Mouse (Mus musculus): ENCODE data around the gene Tmprss9.

Tmprss9 gene

DNA sequence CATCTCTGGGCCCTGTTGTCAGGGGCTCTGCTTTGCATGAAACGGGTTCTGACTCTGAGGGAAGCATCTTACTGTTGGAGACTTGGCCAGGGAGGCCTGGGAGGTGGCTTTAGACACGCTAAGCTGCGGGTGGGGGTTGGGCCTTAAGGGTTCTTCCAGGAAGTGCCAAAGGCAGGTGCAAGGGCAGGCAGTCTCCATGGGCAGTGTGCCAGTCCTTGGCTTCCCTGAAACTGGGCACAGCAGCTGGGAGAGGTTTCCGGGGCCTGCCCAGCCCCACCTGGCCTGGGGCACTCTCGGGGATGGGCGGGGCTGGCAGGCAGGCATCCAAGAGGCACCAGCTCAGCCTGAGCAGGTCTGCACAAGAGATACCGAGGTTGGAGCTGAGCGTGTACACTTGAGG lies 66.0 kb downstream of the Tmprss9 start:
- 45% methylated on average over 8 of the region's 8 CpGs for WGBS

DNA sequence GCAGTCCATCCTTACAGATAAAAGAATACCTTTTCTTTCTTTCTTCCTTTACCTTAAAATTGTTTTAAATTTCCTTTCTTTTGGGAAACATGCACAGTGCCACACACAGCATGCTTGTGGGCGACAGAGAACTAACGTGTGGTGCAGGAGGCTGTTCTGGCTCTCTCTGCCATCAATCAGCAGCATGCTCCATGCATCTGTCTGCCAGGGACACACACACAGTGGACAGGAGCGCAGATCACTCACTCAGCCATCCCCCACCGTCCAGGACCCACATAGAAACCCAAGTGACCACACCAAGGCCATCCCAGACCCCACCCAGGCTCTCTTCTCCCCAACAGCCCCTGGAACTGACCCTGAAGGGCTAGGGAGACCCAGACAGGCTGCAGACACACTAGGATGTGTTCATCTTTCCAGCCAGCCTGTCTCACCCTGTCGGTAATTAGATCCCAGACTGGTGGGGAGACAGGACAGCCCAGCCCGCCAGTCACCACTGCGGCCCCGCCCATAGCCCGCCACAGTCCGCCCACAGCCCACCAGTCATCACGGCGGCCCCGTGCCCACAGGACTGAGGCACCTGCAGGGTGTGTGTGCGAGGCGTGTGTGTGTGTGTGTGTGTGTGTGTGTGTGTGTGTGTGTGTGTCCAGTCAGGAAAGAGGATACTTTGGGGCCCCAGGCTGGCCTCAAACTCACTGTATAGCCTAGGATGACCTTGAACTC lies 67.3 kb downstream of the Tmprss9 start:
- WGBS: 26% methylated on average over 15 of the region's 15 CpGs

DNA sequence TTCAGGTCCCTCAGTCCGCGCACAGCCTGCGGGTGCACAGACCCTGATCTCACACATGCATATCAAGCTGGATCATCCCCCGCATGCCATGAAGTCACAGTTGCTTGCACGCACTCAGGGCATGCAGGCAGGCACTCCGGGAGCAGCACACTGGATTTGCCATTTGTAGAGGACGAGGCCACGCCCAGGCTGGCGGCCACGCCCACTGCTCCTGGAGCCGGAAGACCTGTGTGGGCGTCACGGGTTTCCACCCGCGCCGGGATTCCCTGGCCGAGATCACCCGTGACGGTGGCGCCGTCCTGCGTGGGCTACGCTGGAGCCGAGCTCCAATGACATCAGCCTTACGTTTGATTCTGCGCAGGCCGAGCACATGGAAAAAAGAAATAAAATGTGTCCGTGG lies 68.0 kb downstream of the Tmprss9 start:
- WGBS: 2% methylated on average over 28 of the region's 28 CpGs

DNA sequence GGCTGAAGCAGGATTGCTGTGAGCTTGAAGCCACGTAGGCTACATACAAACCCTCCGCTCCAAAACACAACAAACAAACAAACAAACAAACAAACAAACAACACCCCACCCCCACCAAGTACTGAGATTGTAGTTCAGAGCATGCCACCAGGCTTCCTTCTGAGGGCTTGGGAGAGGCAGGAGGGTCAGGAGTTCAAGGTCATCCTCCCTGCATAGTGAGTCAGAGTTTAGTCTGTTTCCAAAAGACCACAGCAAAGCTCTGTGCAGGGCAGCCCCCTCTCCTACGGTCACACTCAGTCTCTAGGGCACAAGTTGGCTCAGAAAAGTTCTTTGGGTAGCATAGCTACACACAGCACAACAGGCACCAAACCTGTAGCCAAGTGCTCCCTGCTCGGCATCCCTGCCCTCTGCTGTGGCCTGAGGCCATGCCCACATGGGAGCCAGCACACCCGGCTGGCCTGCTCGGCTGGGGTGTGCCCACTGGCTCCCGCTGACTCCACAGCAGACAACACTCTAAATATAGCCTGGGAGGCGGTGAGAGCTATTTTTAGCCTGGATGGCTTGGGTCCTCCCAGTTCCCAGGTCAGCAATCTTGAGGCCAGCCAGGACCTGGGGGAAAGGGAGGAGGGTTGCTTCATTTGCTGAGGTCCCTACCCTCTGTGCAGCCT lies 68.8 kb downstream of the Tmprss9 start:
- WGBS: 19% methylated on average over 8 of the region's 8 CpGs

DNA sequence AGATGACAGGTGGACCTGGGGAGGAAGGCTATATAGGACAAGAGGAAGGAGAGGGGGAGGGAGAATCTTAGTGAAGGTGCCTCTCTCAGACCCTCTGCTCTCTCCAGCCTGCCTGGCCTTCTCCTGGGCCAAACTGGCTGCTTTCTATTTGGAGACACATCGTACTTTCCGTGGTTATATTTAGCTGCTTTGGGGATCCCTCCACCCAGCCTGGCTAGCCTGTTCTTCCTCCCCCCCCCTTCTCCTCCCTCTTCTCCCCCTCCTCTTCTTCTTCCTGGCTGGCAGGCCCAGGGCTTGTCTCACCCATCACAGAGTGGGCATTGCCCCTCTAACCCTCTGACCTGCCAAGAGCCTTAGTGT lies 69.3 kb downstream of the Tmprss9 start:
- 6% methylated on average over 2 of the region's 2 CpGs for WGBS

DNA sequence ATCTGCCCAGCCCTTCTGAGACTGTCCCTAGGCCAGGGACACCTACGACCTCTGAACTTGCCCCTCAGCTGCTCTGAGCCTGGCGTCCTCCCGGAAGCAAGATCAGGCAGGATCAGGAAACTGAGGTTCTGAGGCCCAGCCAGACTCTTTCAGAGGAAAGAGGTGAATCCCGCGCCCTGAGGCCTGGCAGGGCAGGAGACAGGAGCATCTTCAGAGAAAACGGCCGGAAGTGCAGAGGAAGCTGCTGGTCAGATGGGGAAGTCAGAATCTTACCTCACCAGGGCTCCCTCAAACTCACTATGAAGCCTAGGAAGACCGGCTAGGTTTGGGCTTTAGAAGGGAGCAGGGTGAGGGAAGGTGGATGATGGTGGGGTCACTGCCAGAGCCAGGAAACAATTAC lies 71.3 kb downstream of the Tmprss9 start:
- 79% methylated on average over 8 of the region's 8 CpGs for WGBS

DNA sequence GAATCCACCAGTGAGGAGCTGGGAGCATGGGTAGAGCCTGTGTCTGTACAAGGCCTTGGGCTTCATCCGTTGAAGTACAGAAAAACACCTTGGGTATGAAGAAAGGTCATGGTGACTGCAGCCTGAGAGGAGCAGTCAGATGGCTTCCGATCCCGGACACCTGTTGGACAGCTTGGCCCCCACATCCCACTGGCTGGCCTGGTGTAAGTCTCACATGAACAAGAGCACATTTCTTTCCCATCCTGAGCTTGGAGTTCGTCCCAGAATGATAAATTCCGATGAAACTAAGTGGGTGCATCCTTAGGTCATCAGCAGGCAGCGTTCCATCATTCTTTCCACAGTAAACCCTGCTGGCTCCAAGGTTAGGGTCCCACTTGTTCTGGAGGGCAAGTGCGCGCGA lies 72.1 kb downstream of the Tmprss9 start:
- WGBS: 67% methylated on average over 9 of the region's 9 CpGs

DNA sequence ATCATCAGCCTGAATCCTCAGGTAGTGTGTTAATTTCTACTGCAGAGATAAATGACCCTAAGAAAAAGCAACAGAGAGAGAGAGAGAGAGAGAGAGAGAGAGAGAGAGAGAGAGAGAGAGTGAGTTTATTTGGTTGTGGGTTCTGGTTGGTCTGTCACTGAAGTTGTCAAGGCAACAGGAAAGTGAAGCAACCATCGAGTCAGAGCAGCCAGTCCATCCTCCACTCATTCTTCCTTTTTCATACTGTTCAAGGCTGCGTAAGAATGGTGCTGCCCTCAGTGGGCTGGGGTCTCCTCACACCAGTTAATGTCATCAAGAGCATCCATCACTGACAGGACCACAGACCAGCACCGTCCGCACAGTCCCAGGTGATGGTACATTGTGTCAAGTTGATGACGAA lies 72.6 kb downstream of the Tmprss9 start:
- 81% methylated on average over 5 of the region's 5 CpGs for WGBS

DNA sequence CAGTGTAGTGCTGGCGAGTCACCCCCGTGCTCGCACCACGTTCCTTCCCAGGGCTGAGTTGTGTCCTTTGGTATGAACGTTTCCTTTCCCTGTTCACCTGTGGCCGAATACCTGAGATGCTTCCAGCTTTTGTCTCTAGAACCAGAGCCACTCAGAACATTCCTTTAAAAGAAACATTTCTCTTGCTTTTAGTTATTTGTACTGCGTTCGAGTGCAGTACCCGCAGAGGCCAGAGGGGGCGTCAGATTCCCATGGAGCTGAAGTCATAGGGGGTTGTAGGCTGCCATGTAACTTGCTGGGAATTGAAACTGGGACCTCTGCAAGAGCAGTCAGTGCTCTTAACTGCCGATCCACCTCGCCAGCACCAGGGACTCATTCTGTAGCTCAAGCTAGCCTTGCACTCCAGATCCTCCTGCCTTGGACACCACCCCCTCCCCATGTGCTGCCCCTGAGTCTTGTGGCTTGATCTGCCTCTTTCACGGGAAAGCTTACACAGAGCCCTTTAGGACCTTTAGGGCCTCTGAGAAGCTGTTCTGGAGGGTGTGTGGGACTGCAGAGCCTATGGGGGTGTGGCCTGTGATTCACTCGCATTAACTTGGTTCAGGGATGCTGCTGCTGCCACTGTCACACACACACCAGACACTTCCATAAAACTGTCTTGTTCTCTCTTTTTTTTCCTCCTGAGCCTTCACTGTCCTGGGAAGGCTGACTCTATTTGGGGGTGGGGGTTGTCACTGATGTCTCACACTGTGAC lies 75.2 kb downstream of the Tmprss9 start:
- WGBS: 68% methylated on average over 14 of the region's 14 CpGs

DNA sequence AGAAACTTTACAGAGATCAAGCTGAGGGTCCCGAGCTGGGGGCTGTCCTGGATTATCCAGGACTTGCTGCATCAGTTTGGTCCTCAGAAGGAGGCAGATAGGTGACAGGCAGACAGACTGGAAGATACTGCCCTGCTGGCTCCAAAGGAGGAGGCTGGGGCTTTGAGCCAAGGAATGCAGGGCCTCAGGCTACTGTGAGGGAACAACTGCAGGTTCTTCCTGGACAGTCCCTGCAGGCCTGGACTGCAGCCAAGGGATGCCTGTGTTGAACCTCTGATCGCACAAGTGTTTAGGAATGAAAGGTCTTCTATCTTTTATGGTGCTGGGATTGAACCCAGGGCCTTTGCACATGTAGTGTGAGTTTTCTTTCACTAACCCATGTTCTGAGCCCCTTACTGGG lies 76.2 kb downstream of the Tmprss9 start:
- WGBS: 46% methylated on average over 2 of the region's 2 CpGs

DNA sequence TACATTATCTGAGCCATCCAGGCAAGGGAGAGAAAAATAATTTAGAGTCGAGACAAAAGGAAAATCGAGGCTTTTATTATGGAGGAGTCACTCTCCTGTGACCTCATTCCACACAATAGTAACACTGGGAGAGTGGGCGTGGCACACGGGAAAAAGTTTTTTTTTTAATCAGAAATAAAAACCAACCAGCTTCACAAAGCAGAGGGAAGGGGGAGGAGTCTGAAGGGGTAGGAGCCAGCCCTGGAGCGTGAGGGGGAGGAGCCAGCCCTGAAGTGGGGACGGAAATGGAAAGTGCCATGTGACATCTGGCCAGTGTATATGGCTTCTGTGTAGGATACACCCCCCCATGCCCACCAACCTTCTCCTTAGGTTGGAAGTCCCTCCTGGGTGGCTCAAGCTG lies 76.9 kb downstream of the Tmprss9 start:
- WGBS: 37% methylated on average over 6 of the region's 6 CpGs

DNA sequence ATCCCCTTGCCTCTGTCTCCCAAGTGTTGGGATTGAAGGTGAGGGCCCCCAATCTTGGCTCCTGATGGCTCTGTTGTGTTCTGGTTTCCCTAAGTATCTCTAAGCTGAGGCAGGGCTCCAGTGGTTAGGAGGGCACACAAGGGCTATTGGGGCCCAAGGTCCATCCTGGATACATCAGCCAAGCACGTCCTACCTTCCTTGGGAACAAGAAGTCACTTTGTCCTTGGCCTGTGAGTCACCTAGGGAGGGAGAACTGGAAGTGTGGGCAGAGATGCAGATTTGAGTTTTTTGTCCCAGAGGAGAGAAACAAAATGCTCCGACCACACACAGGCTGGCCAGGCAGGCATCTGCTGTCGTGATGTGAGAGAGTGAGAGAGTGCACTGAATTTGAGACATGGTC lies 77.4 kb downstream of the Tmprss9 start:
- WGBS: 51% methylated on average over 3 of the region's 3 CpGs
